Mouse (Mus musculus): Measurements from ENCODE around the gene Aldh18a1.
A peak's percentile ranks its signal among the peaks of the same experiment; 100 is the strongest.
"Not testable (repeated sequence)": the region's sequence is repeated elsewhere in the genome, so short reads cannot be mapped to it uniquely, and the experiment has no call there.

The Aldh18a1 gene

GRCm38 (mm10) chr19:40587491-40588292, 571 bp downstream of the Aldh18a1 start:
- no peak for DNase-seq (ENCODE audit: low spot score in 2 of 2)

- no peak for DNase-seq (ENCODE audit: low spot score in 2 of 2)
Observed at GRCm38 (mm10) chr19:40586908-40587307, 1.4 kb downstream of the Aldh18a1 start.

- no peak for DNase-seq (ENCODE audit: low spot score in 2 of 2)
Observed at GRCm38 (mm10) chr19:40581662-40582061, 6.6 kb downstream of the Aldh18a1 start.

GRCm38 (mm10) chr19:40580902-40581301, 7.4 kb downstream of the Aldh18a1 start:
- no peak for DNase-seq (ENCODE audit: low spot score in 2 of 2)

- DNase-seq (ENCODE audit: low spot score in 2 of 2): no peak
Observed at GRCm38 (mm10) chr19:40575438-40575837, 12.8 kb downstream of the Aldh18a1 start.

- no peak for DNase-seq (ENCODE audit: low spot score in 2 of 2)
Observed at GRCm38 (mm10) chr19:40570726-40571125, 17.5 kb downstream of the Aldh18a1 start.

- no peak for DNase-seq (ENCODE audit: low spot score in 2 of 2)
Observed at GRCm38 (mm10) chr19:40567616-40568015, 20.6 kb downstream of the Aldh18a1 start.

- no peak for DNase-seq (ENCODE audit: low spot score in 2 of 2)
Observed at GRCm38 (mm10) chr19:40563880-40564645, 24.2 kb downstream of the Aldh18a1 start.

GRCm38 (mm10) chr19:40561521-40561920, 26.7 kb downstream of the Aldh18a1 start:
- DNase-seq (ENCODE audit: low spot score in 2 of 2): not testable (repeated sequence)

- DNase-seq (ENCODE audit: low spot score in 2 of 2): no peak
Observed at GRCm38 (mm10) chr19:40556029-40556428, 32.2 kb downstream of the Aldh18a1 start.

- DNase-seq (ENCODE audit: low spot score in 2 of 2): no peak
Observed at GRCm38 (mm10) chr19:40555136-40555535, 33.1 kb downstream of the Aldh18a1 start.

- DNase-seq (ENCODE audit: low spot score in 2 of 2): no peak
Observed at GRCm38 (mm10) chr19:40554343-40554742, 33.9 kb downstream of the Aldh18a1 start.

- no peak for DNase-seq (ENCODE audit: low spot score in 2 of 2)
Observed at GRCm38 (mm10) chr19:40553849-40554248, 34.4 kb downstream of the Aldh18a1 start.

- DNase-seq (ENCODE audit: low spot score in 2 of 2): no peak
Observed at GRCm38 (mm10) chr19:40553014-40553789, 35.1 kb downstream of the Aldh18a1 start.

GRCm38 (mm10) chr19:40549516-40550135, 38.6 kb downstream of the Aldh18a1 start:
- DNase-seq (ENCODE audit: low spot score in 2 of 2): no peak

- no peak for DNase-seq (ENCODE audit: low spot score in 2 of 2)
Observed at GRCm38 (mm10) chr19:40548796-40549515, 39.3 kb downstream of the Aldh18a1 start.

GRCm38 (mm10) chr19:40548386-40548785, 39.9 kb downstream of the Aldh18a1 start:
- DNase-seq (ENCODE audit: low spot score in 2 of 2): no peak

- peak; percentile 2 to 17 for DNase-seq (ENCODE audit: low spot score in 2 of 2)
Observed at GRCm38 (mm10) chr19:40544856-40545255, 43.4 kb downstream of the Aldh18a1 start.

- DNase-seq (ENCODE audit: low spot score in 2 of 2): no peak
Observed at GRCm38 (mm10) chr19:40542776-40543175, 45.5 kb downstream of the Aldh18a1 start.

- DNase-seq (ENCODE audit: low spot score in 2 of 2): no peak
Observed at GRCm38 (mm10) chr19:40536526-40536925, 51.7 kb downstream of the Aldh18a1 start.

- no peak for DNase-seq (ENCODE audit: low spot score in 2 of 2)
Observed at GRCm38 (mm10) chr19:40532525-40532924, 55.7 kb downstream of the Aldh18a1 start.

Measured in natural killer cell, adult 2 months (primary cell).